Mouse (Mus musculus) neural tube, embryonic 15.5 days (tissue): Measurements from ENCODE around the gene Olfr938. TPM values are rescaled to one million over a fixed set of nuclear protein-coding genes. Genes with fewer than 3 reads are reported as not detected.

Experiments
- ATAC-seq: fragments of 200-750 bp; cut with Nextera tagmentation; 2 replicates; pipeline ENCODE4 v1.8.0; 2017; ENCODE audit warnings: mild to moderate bottlenecking, moderate TSS enrichment, moderate library complexity; ENCODE audit not compliant: low FRiP score
- H3K27ac ChIP-seq: fragments of 300-500 bp; sonication (generic); replicated peaks from 2 replicates; pipeline ENCODE4 v1.5.1; 2015; ENCODE audit warnings: mild to moderate bottlenecking, inconsistent platforms
- H3K27me3 ChIP-seq: fragments of 300-500 bp; sonication (generic); replicated peaks from 2 replicates; pipeline ENCODE4 v1.6.1; 2015; ENCODE audit warnings: inconsistent platforms
- H3K36me3 ChIP-seq: fragments of 300-500 bp; sonication (generic); 2 replicates; pipeline ENCODE4 v1.6.1; 2015; ENCODE audit warnings: inconsistent platforms
- H3K4me1 ChIP-seq: fragments of 300-500 bp; sonication (generic); 2 replicates; pipeline ENCODE4 v1.6.1; 2015; ENCODE audit warnings: inconsistent platforms
- H3K4me2 ChIP-seq: fragments of 300-500 bp; sonication (generic); 2 replicates; pipeline ENCODE4 v1.6.1; 2015; ENCODE audit warnings: inconsistent platforms, mild to moderate bottlenecking, moderate library complexity
- H3K4me3 ChIP-seq: fragments of 300-500 bp; sonication (generic); replicated peaks from 2 replicates; pipeline ENCODE4 v1.5.1; 2015; ENCODE audit warnings: mild to moderate bottlenecking, inconsistent platforms
- H3K9ac ChIP-seq: fragments of 300-500 bp; sonication (generic); replicated peaks from 2 replicates; pipeline ENCODE4 v1.6.1; 2015; ENCODE audit warnings: mild to moderate bottlenecking, inconsistent platforms
- H3K9me3 ChIP-seq: fragments of 300-500 bp; sonication (generic); replicated peaks from 2 replicates; pipeline ENCODE4 v1.6.1; 2016; ENCODE audit warnings: inconsistent platforms
- WGBS: fragments of 180-500 bp; shearing (Covaris S2); methylation state at CpG from one replicate; pipeline ENCODE4 v1.1.7; 2015; ENCODE audit warnings: mixed read lengths; 5-methylcytosine and 5-hydroxymethylcytosine counted together
- microRNA-seq: library from miRNA; unstranded; fragments of <30 nt; microRNA quantifications from one replicate; pipeline ENCODE4, GENCODE M21; 2017
- polyA plus RNA-seq: library from polyadenylated mRNA; unstranded; fragments of >200 nt; fragmentation: Nextera tagmentation; extraction: Ambion mirVana; gene quantifications from 2 replicates; pipeline ENCODE4 v1.2.1, GENCODE M21; 2015

Olfr938 gene
- polyA plus RNA-seq, result not detected in 2 replicates

DNA sequence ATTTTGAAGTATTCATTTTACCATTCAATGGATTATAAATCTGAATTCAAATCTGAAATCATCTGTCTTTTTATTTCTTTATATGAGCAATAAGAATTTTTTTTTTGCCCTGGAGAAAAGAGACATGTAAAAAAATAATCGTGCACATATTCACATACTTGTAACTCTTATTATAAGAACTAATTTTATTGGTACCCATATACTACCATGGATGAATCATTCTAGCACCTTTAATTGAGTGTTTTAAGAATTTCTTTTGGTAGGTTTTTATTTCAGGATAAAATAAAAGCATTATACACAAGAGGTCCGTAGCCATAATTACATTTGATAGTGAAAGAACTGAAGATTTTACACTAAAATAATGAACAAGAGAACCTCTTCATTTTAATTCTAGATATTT, at the start of gene Olfr938:
TSS of gene Olfr938 (minus strand) at position 101 of the 400 bp plus-strand sequence.
- Histone ChIP-seq H3K4me1 (no peaks in the 10 kb centered on the region), H3K27me3 (no peaks in the 10 kb centered on the region), H3K9ac (no peak within 1 kb of the TSS), H3K4me3 (no peak within 1 kb of the TSS), H3K9me3 (no peaks in the 10 kb centered on the region), H3K27ac (no peak within 1 kb of the TSS), H3K36me3 (no peaks in the 10 kb centered on the region), H3K4me2 (no peak within 1 kb of the TSS)
- WGBS, result 91% methylated on average over 2 of the region's 2 CpGs
- no peak for ATAC-seq

DNA sequence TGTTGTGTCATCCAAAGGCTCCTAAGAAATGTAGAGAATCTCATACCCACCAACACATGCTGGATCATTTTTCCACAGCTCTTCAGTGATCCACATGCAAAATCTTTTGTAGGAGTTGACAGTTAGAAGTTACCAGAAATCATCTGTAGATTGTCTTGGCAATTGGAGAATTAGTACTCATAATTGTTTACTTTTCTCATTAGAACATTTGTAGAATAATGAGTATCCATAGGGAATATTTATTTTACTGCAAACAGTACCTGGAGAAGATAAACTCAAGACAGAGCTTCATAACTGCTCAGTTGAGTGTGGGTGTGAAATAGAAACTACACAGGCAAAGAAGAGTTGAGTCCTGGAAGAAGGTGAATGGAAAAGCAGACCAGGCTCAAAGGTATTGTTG, 49.1 kb upstream of the Olfr938 start, which contains the start of gene Olfr27:
TSS of gene Olfr27 (plus strand) at position 301 of the 400 bp plus-strand sequence.
- Histone ChIP-seq H3K27me3 (no peaks in the 10 kb centered on the region), H3K4me3 (no peak within 1 kb of the TSS), H3K9ac (no peak within 1 kb of the TSS), H3K4me1 (no peaks in the 10 kb centered on the region), H3K9me3 (no peaks in the 10 kb centered on the region), H3K4me2 (no peak within 1 kb of the TSS), H3K36me3 (no peaks in the 10 kb centered on the region), H3K27ac (no peak within 1 kb of the TSS)
- no peak for ATAC-seq

DNA sequence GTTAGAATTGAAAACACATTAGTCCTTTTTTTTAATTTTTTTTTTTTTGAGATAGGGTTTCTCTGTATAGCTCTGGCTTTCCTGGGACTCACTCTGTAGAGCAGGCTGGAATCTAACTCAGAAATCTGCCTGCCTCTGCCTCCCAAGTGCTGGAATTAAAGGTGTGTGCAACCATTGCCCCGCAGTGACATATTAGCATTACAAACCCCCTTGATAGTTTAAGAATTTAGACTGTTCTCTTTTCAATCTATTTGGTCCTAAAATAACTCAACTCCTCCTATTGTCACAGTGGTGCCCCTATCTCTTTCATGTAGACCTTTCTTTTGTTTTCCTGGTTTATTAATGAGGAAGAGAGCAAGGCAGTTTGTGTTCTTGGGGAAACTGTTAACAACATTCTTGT, 48.6 kb upstream of the Olfr938 start:
- Histone ChIP-seq H3K4me3 (no peak overlapping the region), H3K9ac (no peak overlapping the region), H3K27ac (no peak overlapping the region), H3K4me2 (no peak overlapping the region), H3K4me1 (no peaks in the 10 kb centered on the region), H3K27me3 (no peaks in the 10 kb centered on the region), H3K9me3 (no peaks in the 10 kb centered on the region), H3K36me3 (no peaks in the 10 kb centered on the region)
- WGBS, result 89% methylated on average over 1 of the region's 1 CpGs
- no peak for ATAC-seq

DNA sequence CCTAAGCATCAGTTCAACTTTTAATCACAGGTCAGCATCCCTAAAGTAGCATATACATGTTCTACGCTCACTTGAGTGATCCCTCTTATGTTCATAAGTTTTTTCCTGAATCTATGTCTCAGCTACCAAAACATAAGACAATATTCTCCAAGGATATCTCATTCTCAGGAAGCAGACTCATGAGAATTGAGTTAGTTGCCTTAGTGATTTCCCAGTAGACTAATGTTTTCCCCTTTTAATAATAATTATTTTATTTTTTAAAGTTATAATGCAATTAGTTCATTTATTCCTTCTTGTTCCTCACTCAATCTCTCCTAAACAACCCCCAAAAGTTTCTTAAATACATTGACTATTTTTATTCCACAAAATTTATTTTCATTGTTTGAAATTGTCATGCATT, 13.8 kb downstream of the Olfr938 start, which contains the start of gene Olfr937:
TSS of gene Olfr937 (minus strand) at position 101 of the 400 bp plus-strand sequence.
- no peaks in the 10 kb centered on the region for H3K4me1 ChIP-seq
- 83% methylated on average over 1 of the region's 1 CpGs for WGBS
- H3K27ac ChIP-seq, result no peak within 1 kb of the TSS
- H3K9me3 ChIP-seq, result no peaks in the 10 kb centered on the region
- no peak within 1 kb of the TSS for H3K9ac ChIP-seq
- ATAC-seq, result no peak
- H3K36me3 ChIP-seq, result no peaks in the 10 kb centered on the region
- H3K4me3 ChIP-seq, result no peak within 1 kb of the TSS
- no peak within 1 kb of the TSS for H3K4me2 ChIP-seq
- no peaks in the 10 kb centered on the region for H3K27me3 ChIP-seq

Small RNA genes within 50 kb of the gene (microRNA-seq; reads per million reads assigned to microRNA genes)
- gene Gm25032 (not detected), gene Gm25529 (not detected)

Other genes with a start within 250 kb of the Olfr938 start
- not detected in 2 replicates for gene Olfr924, start 234.4 kb downstream of the Olfr938 start, polyA plus RNA-seq
- not detected in 2 replicates for gene Olfr26, start 223.8 kb downstream of the Olfr938 start, polyA plus RNA-seq
- not detected in 2 replicates for gene Olfr926, start 201.8 kb downstream of the Olfr938 start, polyA plus RNA-seq
- gene Olfr930, start 149.1 kb downstream of the Olfr938 start, polyA plus RNA-seq, result not detected in 2 replicates
- not detected in 2 replicates for gene Olfr933, start 106.6 kb downstream of the Olfr938 start, polyA plus RNA-seq
- not detected in 2 replicates for gene Olfr934, start 90.6 kb downstream of the Olfr938 start, polyA plus RNA-seq
- gene Olfr935, start 79.2 kb downstream of the Olfr938 start, polyA plus RNA-seq, result not detected in 2 replicates
- not detected in 2 replicates for gene Olfr146, start 55.5 kb downstream of the Olfr938 start, polyA plus RNA-seq
- not detected in 2 replicates for gene Olfr937, start 13.9 kb downstream of the Olfr938 start, polyA plus RNA-seq
- gene Olfr27, start 49.2 kb upstream of the Olfr938 start, polyA plus RNA-seq, result not detected in 2 replicates
- not detected in 2 replicates for gene Olfr943, start 87.4 kb upstream of the Olfr938 start, polyA plus RNA-seq
- not detected in 2 replicates for gene Olfr944, start 123.0 kb upstream of the Olfr938 start, polyA plus RNA-seq
- gene Olfr1537, start 171.1 kb upstream of the Olfr938 start, polyA plus RNA-seq, result not detected in 2 replicates
- gene Olfr945, start 197.9 kb upstream of the Olfr938 start, polyA plus RNA-seq, result not detected in 2 replicates
- gene Olfr948, start 247.2 kb upstream of the Olfr938 start, polyA plus RNA-seq, result not detected in 2 replicates